Mouse (Mus musculus): ENCODE data around the gene Hspa12b.
"Not testable (repeated sequence)": the region's sequence is repeated elsewhere in the genome, so short reads cannot be mapped to it uniquely, and the experiment has no call there.

Gene Hspa12b

GRCm38 (mm10) chr2:131127161-131127730 lies at the start of gene Hspa12b:
Hspa12b (plus strand) TSS chr2:131127280.
- DNase-seq (ENCODE audit: low spot score in 2 of 2): no peak

GRCm38 (mm10) chr2:131080507-131080906 lies 46.6 kb upstream of the Hspa12b start:
- DNase-seq (ENCODE audit: low spot score in 2 of 2): no peak

- no peak for DNase-seq (ENCODE audit: low spot score in 2 of 2)
These were observed 42.9 kb upstream of the Hspa12b start for GRCm38 (mm10) chr2:131084206-131084605.

- no peak for DNase-seq (ENCODE audit: low spot score in 2 of 2)
These were observed 40.3 kb upstream of the Hspa12b start, which contains the start of gene Siglec1 for GRCm38 (mm10) chr2:131086667-131087390. Siglec1 (minus strand) TSS chr2:131086765.

- DNase-seq (ENCODE audit: low spot score in 2 of 2): no peak
These were observed 38.5 kb upstream of the Hspa12b start for GRCm38 (mm10) chr2:131088581-131088980.

- DNase-seq (ENCODE audit: low spot score in 2 of 2): no peak
These were observed 37.4 kb upstream of the Hspa12b start for GRCm38 (mm10) chr2:131089634-131090033.

GRCm38 (mm10) chr2:131090852-131091251 lies 36.2 kb upstream of the Hspa12b start:
- DNase-seq (ENCODE audit: low spot score in 2 of 2): no peak

GRCm38 (mm10) chr2:131093577-131093976 lies 33.5 kb upstream of the Hspa12b start:
- DNase-seq (ENCODE audit: low spot score in 2 of 2): no peak

- DNase-seq (ENCODE audit: low spot score in 2 of 2): peak; percentile 70 to 85
These were observed 32.3 kb upstream of the Hspa12b start for GRCm38 (mm10) chr2:131094823-131095222.

- no peak for DNase-seq (ENCODE audit: low spot score in 2 of 2)
These were observed 30.8 kb upstream of the Hspa12b start for GRCm38 (mm10) chr2:131096101-131096795.

- no peak for DNase-seq (ENCODE audit: low spot score in 2 of 2)
These were observed 30.0 kb upstream of the Hspa12b start for GRCm38 (mm10) chr2:131097087-131097486.

GRCm38 (mm10) chr2:131101530-131101929 lies 25.6 kb upstream of the Hspa12b start:
- no peak for DNase-seq (ENCODE audit: low spot score in 2 of 2)

GRCm38 (mm10) chr2:131104021-131104420 lies 23.1 kb upstream of the Hspa12b start:
- no peak for DNase-seq (ENCODE audit: low spot score in 2 of 2)

- DNase-seq (ENCODE audit: low spot score in 2 of 2): not testable (repeated sequence)
These were observed 22.0 kb upstream of the Hspa12b start for GRCm38 (mm10) chr2:131105061-131105460.

- no peak for DNase-seq (ENCODE audit: low spot score in 2 of 2)
These were observed 21.1 kb upstream of the Hspa12b start for GRCm38 (mm10) chr2:131105989-131106388.

- no peak for DNase-seq (ENCODE audit: low spot score in 2 of 2)
These were observed 8.0 kb upstream of the Hspa12b start for GRCm38 (mm10) chr2:131118968-131119574.

GRCm38 (mm10) chr2:131124166-131124565 lies 2.9 kb upstream of the Hspa12b start:
- DNase-seq (ENCODE audit: low spot score in 2 of 2): no peak

GRCm38 (mm10) chr2:131125157-131125963 lies 1.7 kb upstream of the Hspa12b start:
- DNase-seq (ENCODE audit: low spot score in 2 of 2): no peak

GRCm38 (mm10) chr2:131125964-131126815 lies 890 bp upstream of the Hspa12b start:
- DNase-seq (ENCODE audit: low spot score in 2 of 2): no peak

GRCm38 (mm10) chr2:131128211-131128610 lies 1.1 kb downstream of the Hspa12b start:
- DNase-seq (ENCODE audit: low spot score in 2 of 2): no peak

Data from frontal cortex, postnatal 36 days (tissue).